Mouse (Mus musculus): ENCODE measurements around the gene Cpxm2. TPM values are rescaled to one million over a fixed set of nuclear protein-coding genes. Genes with fewer than 3 reads are reported as not detected.

Cpxm2 gene
- total and polyA plus RNA-seq, 3 experiments, result not detected

DNA sequence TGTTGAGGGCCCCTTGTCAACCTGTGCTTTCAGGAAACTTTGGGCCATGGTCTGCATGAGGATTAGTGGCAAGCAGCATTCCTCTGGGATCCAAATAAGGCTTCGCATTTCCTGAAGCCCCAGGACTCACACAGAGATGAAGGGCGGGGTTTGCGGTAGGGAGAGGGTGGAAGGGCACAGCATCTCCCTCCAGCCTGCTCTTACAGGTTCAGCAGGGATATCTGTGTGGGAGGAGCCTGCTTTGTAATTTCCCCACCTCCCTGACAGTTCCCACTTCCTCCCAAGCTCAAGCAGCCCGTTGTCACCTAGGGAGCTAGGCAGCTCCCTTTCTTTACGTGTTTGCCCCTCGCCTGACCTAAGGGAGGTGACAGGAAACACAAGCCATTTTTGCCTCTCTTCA is 165.5 kb downstream of the Cpxm2 start:
- TF ChIP-seq MXI1 (IDR thresholded peaks at IDR 0.05; ENCODE audit: low read depth, low read length), result no peak
- TF ChIP-seq ETS1 (conservative IDR thresholded peaks at IDR 0.05; ENCODE audit: low read depth, low read length), result no peak
- TF ChIP-seq SMC3 (IDR thresholded peaks at IDR 0.05; ENCODE audit: low read depth, low read length), result no peak
- TF ChIP-seq ZC3H11A (IDR thresholded peaks at IDR 0.05; ENCODE audit: low read depth, low read length), result no peak
- no peak for TF ChIP-seq POLR2A (IDR thresholded peaks at IDR 0.05; ENCODE audit: low read depth, low read length)
- TF ChIP-seq NRF1 (IDR thresholded peaks at IDR 0.05; ENCODE audit: low read depth, low read length), result no peak
- no peaks in the 10 kb centered on the region for H3K4me1 ChIP-seq (ENCODE audit: control insufficient read depth in 1 of 2, insufficient read depth in 2 of 2)
- H3K79me2 ChIP-seq (replicated peaks; ENCODE audit: control insufficient read depth, extremely low read depth, insufficient read depth, poor library complexity, severe bottlenecking), result no peaks in the 10 kb centered on the region
- H3K9me3 ChIP-seq (replicated peaks; ENCODE audit: low read length), result no peaks in the 10 kb centered on the region
- H3K4me3 ChIP-seq (replicated peaks in 1 of 3; ENCODE audit: low read depth in 2 of 3, low read length in 2 of 3, poor library complexity in 1 of 3), result no peak overlapping the region
- DNase-seq (ENCODE audit: extremely low read depth), result no peak
- in situ Hi-C loops (cut with MboI; ENCODE audit: low pct_ligation_motif_present, low pct_unique_long_range_greater_than_20kb, low sequenced_read_pairs) (no loop called here), dilution Hi-C loops (cut with MboI; ENCODE audit: extremely low pct_ligation_motif_present, extremely low pct_unique_long_range_greater_than_20kb, low sequenced_read_pairs) (no loop called here)
- peaks cover 75% of the 10 kb centered on the region for H3K27me3 ChIP-seq (replicated peaks)
- no peak overlapping the region for H3K9ac ChIP-seq (ENCODE audit: insufficient read depth, low read depth)
- no peak overlapping the region for H3K27ac ChIP-seq (ENCODE audit: insufficient read depth, low read depth)
- no peaks in the 10 kb centered on the region for H3K36me3 ChIP-seq (replicated peaks in 1 of 2; ENCODE audit: control insufficient read depth in 1 of 2, insufficient read depth in 1 of 2, low read length in 1 of 2)
- no peak overlapping the region for H3K4me2 ChIP-seq (ENCODE audit: insufficient read depth, low read depth, poor library complexity, severe bottlenecking)

Other genes with a start within 250 kb of the Cpxm2 start
- not detected in 2 replicates for gene Gpr26, start 188.3 kb downstream of the Cpxm2 start, total RNA-seq (2012; rRNA removed)
- not detected in 2 replicates for gene Gpr26, start 188.3 kb downstream of the Cpxm2 start, total RNA-seq (2014; rRNA removed)
- gene Gpr26, start 188.3 kb downstream of the Cpxm2 start, polyA plus RNA-seq (2012; ENCODE audit: insufficient read length, low read depth), result not detected in 2 replicates
- 0.42 and 0.81 TPM in 2 replicates for gene Chst15, start 162.5 kb upstream of the Cpxm2 start, total RNA-seq (2012; rRNA removed)
- 0.42 and 0.51 TPM in 2 replicates for gene Chst15, start 162.5 kb upstream of the Cpxm2 start, total RNA-seq (2014; rRNA removed)
- 0.56 and 0.57 TPM in 2 replicates for gene Chst15, start 162.5 kb upstream of the Cpxm2 start, polyA plus RNA-seq (2012; ENCODE audit: insufficient read length, low read depth)